In genomic region chr14:18331693-18332131, GRCm38 (mm10) we compare ENCODE assay signal across 8 mouse cellular contexts. TPM values are rescaled to one million over a fixed set of nuclear protein-coding genes. Genes with fewer than 3 reads are reported as not detected.
A peak's percentile ranks its signal among the peaks of the same experiment; 100 is the strongest.
DNase-seq lines count a peak whose midpoint lies in the region; ATAC-seq and TF ChIP-seq lines count a peak whose summit lies in the region.

Ube2e1 (minus strand) TSS chr14:18331859.

- no peaks in the 10 kb centered on the region for H3K27me3 ChIP-seq in G1E (ENCODE audit: insufficient read depth, low read length)
- H3K27me3 ChIP-seq in lung, postnatal 0 days (replicated peaks; ENCODE audit: insufficient read depth, low read length), result no peaks in the 10 kb centered on the region

- H3K4me3 ChIP-seq in G1E (ENCODE audit: low read depth, low read length), result peak within 1 kb of the TSS; percentile 92
- H3K4me3 ChIP-seq in lung, postnatal 0 days (ENCODE audit: low read depth, low read length), result peak within 1 kb of the TSS; percentile 89

- peak within 1 kb of the TSS; percentile 87 for H3K27ac ChIP-seq in lung, postnatal 0 days (ENCODE audit: low read length)

- peaks cover 21% of the 10 kb centered on the region for H3K4me1 ChIP-seq in G1E (ENCODE audit: insufficient read depth, low read depth, low read length)
- H3K4me1 ChIP-seq in lung, postnatal 0 days (ENCODE audit: insufficient read depth, low read depth, low read length), result peaks cover 7% of the 10 kb centered on the region; the same call in 1 of the 2 replicates

- no peak for TF ChIP-seq CTCF in G1E (IDR thresholded peaks at IDR 0.05; ENCODE audit: low read depth, low read length)
- TF ChIP-seq CTCF in lung, postnatal 0 days (IDR thresholded peaks at IDR 0.05), result no peak

- peak within 1 kb of the TSS; percentile 88 for H3K4me2 ChIP-seq in lung, postnatal 0 days (replicated peaks; ENCODE audit: low read depth, low read length)

- no peak for TF ChIP-seq EP300 in lung, postnatal 0 days (IDR thresholded peaks at IDR 0.05)

- peaks cover 30% of the 10 kb centered on the region for H3K36me3 ChIP-seq in G1E (replicated peaks)
- no peaks in the 10 kb centered on the region for H3K36me3 ChIP-seq in lung, postnatal 0 days (ENCODE audit: insufficient read depth, low read length)

- WGBS in lung, postnatal 0 days, result 0% methylated on average over 16 of the region's 39 CpGs

- H3K9ac ChIP-seq in lung, postnatal 0 days (replicated peaks; ENCODE audit: low read depth), result peak within 1 kb of the TSS; percentile 89

- peak; percentile 90 for ATAC-seq in G1E (ENCODE audit: extremely low read depth, insufficient number of reproducible peaks, low FRiP score, poor library complexity, severe bottlenecking)
- ATAC-seq in frontal cortex, adult (ENCODE audit: low TSS enrichment), result peak; percentile 88
- ATAC-seq in hematopoietic stem cell, adult 5-6 weeks (replicated peaks in 1 of 2; ENCODE audit: insufficient read depth in 1 of 2, low FRiP score in 2 of 2, low TSS enrichment in 1 of 2, low read depth in 1 of 2, poor library complexity in 2 of 2, severe bottlenecking in 2 of 2), result peak; percentile 92 to 93
- ATAC-seq in lung, postnatal 0 days, result peak; percentile 90

- peak; percentile 83 for DNase-seq in G1E (ENCODE audit: low spot score)
- peak; percentile 68 to 78 for DNase-seq in cerebellum, adult 18-20 months
- DNase-seq in layer of hippocampus, postnatal 10 days (ENCODE audit: low spot score in 2 of 2), result peak; percentile 67 to 80
- peak; percentile 90 for DNase-seq in lung, postnatal 0 days (ENCODE audit: low spot score)
- DNase-seq in ovary, postnatal 10 days (ENCODE audit: low spot score), result peak; percentile 63
- peak; percentile 86 for DNase-seq in thymus, postnatal 0 days (ENCODE audit: low spot score)

- H3K9me3 ChIP-seq in G1E (replicated peaks), result no peaks in the 10 kb centered on the region
- no peaks in the 10 kb centered on the region for H3K9me3 ChIP-seq in lung, postnatal 0 days (ENCODE audit: low read length)

RNA-seq across cellular contexts. Expression of gene Ube2e1, which starts in this region (rescaled TPM):
- total RNA-seq in G1E (2014; fragmentation: Nextera tagmentation) (57.1 and 77.1 TPM in 2 replicates), G1E (2017) (55.9 and 56.9 TPM in 2 replicates)
- 56.6 and 64.8 TPM in 2 replicates for polyA plus RNA-seq in G1E (2012)
- total RNA-seq in hematopoietic stem cell, adult 5-6 weeks (2017), result 69.7 and 85.2 TPM in 2 replicates
- total RNA-seq in layer of hippocampus, postnatal 10 days (2021), result 100 to 1,000 TPM; 107 to 113 TPM
- polyA plus RNA-seq in lung, postnatal 0 days (2015; fragmentation: Nextera tagmentation; extraction: Ambion mirVana), result 83.7 and 96.6 TPM in 2 replicates
- 173 and 189 TPM in 2 replicates for polyA plus RNA-seq in thymus, postnatal 0 days (2015; fragmentation: Nextera tagmentation; extraction: Ambion mirVana)

Comparison
In these comparisons a context has a peak if more than half of its experiments do, and no peak if none do; other contexts are left out.
1. Peak in every context shown above with its lines: DNase-seq, ATAC-seq, H3K4me3 ChIP-seq and H3K27ac ChIP-seq.